Mouse (Mus musculus) retina, adult 2 months (tissue): ENCODE results near the gene Fam180a.
"Not testable (repeated sequence)": the region's sequence is repeated elsewhere in the genome, so short reads cannot be mapped to it uniquely, and the experiment has no call there.

ENCODE experiments used
- DNase-seq: peaks from one replicate; pipeline ENCODE4 v3.0.0-alpha.2; 2012; ENCODE audit warnings: low read depth, low spot score

The Fam180a gene

GRCm38 (mm10) chr6:35326111-35326515 lies at the start of gene Fam180a:
TSS of gene Fam180a (minus strand) at chr6:35326141.
- no peak for DNase-seq

GRCm38 (mm10) chr6:35374052-35374451 lies 48.1 kb upstream of the Fam180a start:
- DNase-seq, result no peak

GRCm38 (mm10) chr6:35370356-35370755 lies 44.4 kb upstream of the Fam180a start:
- no peak for DNase-seq

- DNase-seq, result not testable (repeated sequence)
Observed at GRCm38 (mm10) chr6:35369578-35370282, 43.8 kb upstream of the Fam180a start.

GRCm38 (mm10) chr6:35362596-35362995 lies 36.7 kb upstream of the Fam180a start:
- DNase-seq, result no peak

- no peak for DNase-seq
Observed at GRCm38 (mm10) chr6:35355320-35355719, 29.4 kb upstream of the Fam180a start.

- DNase-seq, result no peak
Observed at GRCm38 (mm10) chr6:35354622-35354998, 28.7 kb upstream of the Fam180a start.

GRCm38 (mm10) chr6:35353846-35354621 lies 28.1 kb upstream of the Fam180a start:
- DNase-seq, result no peak

- DNase-seq, result no peak
Observed at GRCm38 (mm10) chr6:35353416-35353815, 27.5 kb upstream of the Fam180a start.

GRCm38 (mm10) chr6:35352867-35353266 lies 26.9 kb upstream of the Fam180a start:
- no peak for DNase-seq

- DNase-seq, result no peak
Observed at GRCm38 (mm10) chr6:35351826-35352225, 25.9 kb upstream of the Fam180a start.

- DNase-seq, result no peak
Observed at GRCm38 (mm10) chr6:35349784-35350183, 23.8 kb upstream of the Fam180a start.

GRCm38 (mm10) chr6:35338640-35339039 lies 12.7 kb upstream of the Fam180a start:
- DNase-seq, result no peak

- no peak for DNase-seq
Observed at GRCm38 (mm10) chr6:35337836-35338235, 11.9 kb upstream of the Fam180a start.

- DNase-seq, result no peak
Observed at GRCm38 (mm10) chr6:35335452-35335851, 9.5 kb upstream of the Fam180a start.

GRCm38 (mm10) chr6:35334278-35334677 lies 8.3 kb upstream of the Fam180a start:
- no peak for DNase-seq

GRCm38 (mm10) chr6:35333632-35334031 lies 7.7 kb upstream of the Fam180a start:
- no peak for DNase-seq

GRCm38 (mm10) chr6:35330834-35331233 lies 4.9 kb upstream of the Fam180a start:
- no peak for DNase-seq

- DNase-seq, result no peak
Observed at GRCm38 (mm10) chr6:35329956-35330355, 4.0 kb upstream of the Fam180a start.

GRCm38 (mm10) chr6:35324306-35324705 lies 1.6 kb downstream of the Fam180a start:
- no peak for DNase-seq

GRCm38 (mm10) chr6:35323046-35323445 lies 2.9 kb downstream of the Fam180a start:
- DNase-seq, result no peak

- DNase-seq, result no peak
Observed at GRCm38 (mm10) chr6:35321105-35321504, 4.8 kb downstream of the Fam180a start.

GRCm38 (mm10) chr6:35319850-35320249 lies 6.1 kb downstream of the Fam180a start:
- DNase-seq, result no peak
